Mouse (Mus musculus): ENCODE measurements around the gene Slc25a10. TPM values are rescaled to one million over a fixed set of nuclear protein-coding genes. Genes with fewer than 3 reads are reported as not detected.

The Slc25a10 gene
- total RNA-seq, 1 experiment from 2014 or later: 6.6 TPM

- ATAC-seq (replicated peaks; ENCODE audit: insufficient number of reproducible peaks, low FRiP score, low TSS enrichment, poor library complexity, severe bottlenecking): no peak
Observed at GRCm38 (mm10) chr11:120472052-120472451, 19.6 kb upstream of the Slc25a10 start.

- no peak for ATAC-seq (replicated peaks; ENCODE audit: insufficient number of reproducible peaks, low FRiP score, low TSS enrichment, poor library complexity, severe bottlenecking)
Observed at GRCm38 (mm10) chr11:120483448-120483934, 8.1 kb upstream of the Slc25a10 start.

GRCm38 (mm10) chr11:120484265-120484981 lies 7.2 kb upstream of the Slc25a10 start, which contains the start of gene Mrpl12:
Gene Mrpl12 (plus strand): TSS chr11:120484613.
- peak; percentile 85 for ATAC-seq (replicated peaks; ENCODE audit: insufficient number of reproducible peaks, low FRiP score, low TSS enrichment, poor library complexity, severe bottlenecking)

GRCm38 (mm10) chr11:120485251-120485650 lies 6.4 kb upstream of the Slc25a10 start:
- ATAC-seq (replicated peaks; ENCODE audit: insufficient number of reproducible peaks, low FRiP score, low TSS enrichment, poor library complexity, severe bottlenecking): no peak

- no peak for ATAC-seq (replicated peaks; ENCODE audit: insufficient number of reproducible peaks, low FRiP score, low TSS enrichment, poor library complexity, severe bottlenecking)
Observed at GRCm38 (mm10) chr11:120488516-120488915, 3.1 kb upstream of the Slc25a10 start.

- ATAC-seq (replicated peaks; ENCODE audit: insufficient number of reproducible peaks, low FRiP score, low TSS enrichment, poor library complexity, severe bottlenecking): peak; percentile 68
Observed at GRCm38 (mm10) chr11:120489054-120489761, 2.4 kb upstream of the Slc25a10 start.

GRCm38 (mm10) chr11:120490291-120491046 lies 1.2 kb upstream of the Slc25a10 start:
- ATAC-seq (replicated peaks; ENCODE audit: insufficient number of reproducible peaks, low FRiP score, low TSS enrichment, poor library complexity, severe bottlenecking): no peak

- ATAC-seq (replicated peaks; ENCODE audit: insufficient number of reproducible peaks, low FRiP score, low TSS enrichment, poor library complexity, severe bottlenecking): no peak
Observed at GRCm38 (mm10) chr11:120492024-120492877, 611 bp downstream of the Slc25a10 start.

GRCm38 (mm10) chr11:120492878-120493203 lies 1.2 kb downstream of the Slc25a10 start:
- ATAC-seq (replicated peaks; ENCODE audit: insufficient number of reproducible peaks, low FRiP score, low TSS enrichment, poor library complexity, severe bottlenecking): no peak

- ATAC-seq (replicated peaks; ENCODE audit: insufficient number of reproducible peaks, low FRiP score, low TSS enrichment, poor library complexity, severe bottlenecking): no peak
Observed at GRCm38 (mm10) chr11:120493351-120493750, 1.7 kb downstream of the Slc25a10 start.

GRCm38 (mm10) chr11:120493911-120494310 lies 2.3 kb downstream of the Slc25a10 start:
- no peak for ATAC-seq (replicated peaks; ENCODE audit: insufficient number of reproducible peaks, low FRiP score, low TSS enrichment, poor library complexity, severe bottlenecking)

GRCm38 (mm10) chr11:120497436-120497835 lies 5.8 kb downstream of the Slc25a10 start:
- no peak for ATAC-seq (replicated peaks; ENCODE audit: insufficient number of reproducible peaks, low FRiP score, low TSS enrichment, poor library complexity, severe bottlenecking)

- ATAC-seq (replicated peaks; ENCODE audit: insufficient number of reproducible peaks, low FRiP score, low TSS enrichment, poor library complexity, severe bottlenecking): no peak
Observed at GRCm38 (mm10) chr11:120498226-120498625, 6.6 kb downstream of the Slc25a10 start.

GRCm38 (mm10) chr11:120498891-120499290 lies 7.3 kb downstream of the Slc25a10 start:
- ATAC-seq (replicated peaks; ENCODE audit: insufficient number of reproducible peaks, low FRiP score, low TSS enrichment, poor library complexity, severe bottlenecking): no peak

GRCm38 (mm10) chr11:120499894-120500293 lies 8.3 kb downstream of the Slc25a10 start:
- ATAC-seq (replicated peaks; ENCODE audit: insufficient number of reproducible peaks, low FRiP score, low TSS enrichment, poor library complexity, severe bottlenecking): no peak

GRCm38 (mm10) chr11:120500357-120500756 lies 8.7 kb downstream of the Slc25a10 start:
- ATAC-seq (replicated peaks; ENCODE audit: insufficient number of reproducible peaks, low FRiP score, low TSS enrichment, poor library complexity, severe bottlenecking): no peak

GRCm38 (mm10) chr11:120501018-120501417 lies 9.4 kb downstream of the Slc25a10 start:
- no peak for ATAC-seq (replicated peaks; ENCODE audit: insufficient number of reproducible peaks, low FRiP score, low TSS enrichment, poor library complexity, severe bottlenecking)

GRCm38 (mm10) chr11:120501701-120502100 lies 10.1 kb downstream of the Slc25a10 start:
- ATAC-seq (replicated peaks; ENCODE audit: insufficient number of reproducible peaks, low FRiP score, low TSS enrichment, poor library complexity, severe bottlenecking): no peak
